Mouse (Mus musculus) forebrain, postnatal 0 days (tissue): ENCODE results near the gene Tmbim6. TPM values are rescaled to one million over a fixed set of nuclear protein-coding genes. Genes with fewer than 3 reads are reported as not detected.

Experiments
- ATAC-seq: fragments of 200-750 bp; cut with Nextera tagmentation; 2 replicates; pipeline ENCODE4 v1.8.0; 2017; ENCODE audit warnings: mild to moderate bottlenecking, moderate library complexity
- DNase-seq: peaks from one replicate; pipeline ENCODE4 v3.0.0-alpha.2; 2015
- H3K27ac ChIP-seq: fragments of 300-500 bp; sonication (generic); 2 replicates; pipeline ENCODE4 v1.5.1; 2014; ENCODE audit warnings: low read depth, mild to moderate bottlenecking, antibody characterized with exemption, low read length, moderate library complexity, mixed read lengths
- H3K27me3 ChIP-seq: fragments of 300-500 bp; sonication (generic); 2 replicates; pipeline ENCODE4 v1.6.1; 2014; ENCODE audit warnings: mild to moderate bottlenecking, low read length, mixed read lengths; ENCODE audit not compliant: insufficient read depth
- H3K36me3 ChIP-seq: fragments of 300-500 bp; sonication (generic); 2 replicates; pipeline ENCODE4 v1.6.1; 2014; ENCODE audit warnings: mild to moderate bottlenecking, moderate library complexity; ENCODE audit not compliant: insufficient read depth
- H3K4me1 ChIP-seq: fragments of 300-500 bp; sonication (generic); 2 replicates; pipeline ENCODE4 v1.6.1; 2014; ENCODE audit warnings: antibody characterized with exemption; ENCODE audit not compliant: insufficient read depth
- H3K4me2 ChIP-seq: fragments of 300-500 bp; sonication (generic); 2 replicates; pipeline ENCODE4 v1.6.1; 2014; ENCODE audit warnings: low read depth, mild to moderate bottlenecking, moderate library complexity
- H3K4me3 ChIP-seq: fragments of 300-500 bp; sonication (generic); 2 replicates; pipeline ENCODE4 v1.5.1; 2014; ENCODE audit warnings: low read depth, low read length, mixed read lengths
- H3K9ac ChIP-seq: fragments of 300-500 bp; sonication (generic); 2 replicates; pipeline ENCODE4 v1.6.1; 2014; ENCODE audit warnings: mild to moderate bottlenecking
- H3K9me3 ChIP-seq: fragments of 300-500 bp; sonication (generic); 2 replicates; pipeline ENCODE4 v1.6.1; 2016; ENCODE audit warnings: low read length
- CTCF ChIP-seq: sonication (generic); IDR thresholded peaks from 2 replicates; pipeline ENCODE4 v1.5.1; 2016; ENCODE audit warnings: antibody characterized with exemption, control low read depth, low read depth
- WGBS: fragments of 180-500 bp; shearing (Covaris S2); extraction: QIAGEN DNeasy Blood & Tissue Kit; methylation state at CpG from one replicate; pipeline ENCODE4 v1.1.7; 2014; 5-methylcytosine and 5-hydroxymethylcytosine counted together
- polyA plus RNA-seq: library from polyadenylated mRNA; unstranded; fragments of >200 nt; fragmentation: Nextera tagmentation; extraction: Ambion mirVana; gene quantifications from 2 replicates; pipeline ENCODE4 v1.2.1, GENCODE M21; 2015
- total RNA-seq: library from RNA; depleted of rRNA; stranded (reverse); fragments of >200 nt; gene quantifications from 2 replicates; pipeline ENCODE4 v1.2.3, GENCODE M21; 2014

The Tmbim6 gene
- total and polyA plus RNA-seq, 2 experiments from 2014 or later = 234 to 312 TPM

GRCm38 (mm10) chr15:99449131-99449750 is 56.6 kb downstream of the Tmbim6 start:
- no peak overlapping the region for H3K4me2 ChIP-seq
- H3K9me3 ChIP-seq = no peaks in the 10 kb centered on the region
- peak; percentile 22 for DNase-seq
- no peaks in the 10 kb centered on the region for H3K27me3 ChIP-seq
- H3K4me3 ChIP-seq = no peak overlapping the region
- peaks cover 6% of the 10 kb centered on the region; the same call in 1 of the 2 replicates for H3K36me3 ChIP-seq
- ATAC-seq = peak; percentile 81
- H3K27ac ChIP-seq = peak overlapping the region; percentile 45
- H3K4me1 ChIP-seq = no peaks in the 10 kb centered on the region
- TF ChIP-seq CTCF = no peak
- 41% methylated on average over 9 of the region's 9 CpGs for WGBS
- no peak overlapping the region for H3K9ac ChIP-seq

GRCm38 (mm10) chr15:99449751-99450280 is 57.1 kb downstream of the Tmbim6 start:
- ATAC-seq = no peak
- Histone ChIP-seq H3K9ac (no peak overlapping the region), H3K4me1 (0 out of 2 replicates have a peak, but pooled peaks cover under 1% of the 10 kb centered on the region), H3K36me3 (peaks cover 6% of the 10 kb centered on the region; the same call in 1 of the 2 replicates), H3K27me3 (no peaks in the 10 kb centered on the region), H3K4me3 (no peak overlapping the region), H3K9me3 (no peaks in the 10 kb centered on the region), H3K4me2 (no peak overlapping the region), H3K27ac (no peak overlapping the region)
- DNase-seq = no peak
- TF ChIP-seq CTCF = no peak
- WGBS = 90% methylated on average over 8 of the region's 8 CpGs

DNA sequence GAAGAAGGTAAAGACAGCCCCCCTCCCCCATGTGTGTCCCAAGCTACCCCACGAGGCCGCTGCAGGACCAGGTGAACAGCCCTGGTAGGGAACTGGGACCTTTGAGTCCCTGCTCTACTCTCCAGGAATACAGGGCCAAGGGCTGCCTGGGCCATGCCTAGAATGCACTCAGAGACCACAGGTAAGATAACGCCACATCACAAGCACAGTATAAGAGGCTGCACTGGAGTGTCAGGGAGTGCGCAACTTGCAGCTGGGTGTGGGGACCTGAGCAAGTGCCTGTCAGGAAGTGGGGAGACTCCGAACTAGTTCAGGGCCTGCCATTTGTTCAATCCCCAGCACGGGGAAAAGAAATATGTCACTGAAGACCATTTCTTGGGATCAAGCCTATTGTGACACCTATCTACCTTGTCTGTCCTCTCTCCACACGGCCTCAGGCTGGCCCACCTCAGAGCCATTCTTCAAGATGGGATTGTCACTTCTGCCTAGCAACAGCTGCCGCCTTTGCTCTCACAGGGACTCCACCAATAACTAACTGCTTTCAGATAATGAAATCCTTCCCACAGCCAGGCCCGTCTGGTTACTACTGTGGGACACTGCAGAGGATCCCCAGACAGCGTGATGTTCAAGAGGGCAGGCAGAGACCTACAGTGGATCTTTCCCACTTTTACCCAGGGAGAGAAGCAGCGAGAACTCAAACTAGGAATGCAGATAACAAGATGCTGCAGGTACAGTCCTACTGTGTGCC is 60.6 kb downstream of the Tmbim6 start:
- peaks cover 16% of the 10 kb centered on the region for H3K4me1 ChIP-seq

GRCm38 (mm10) chr15:99454585-99455279 is 62.0 kb downstream of the Tmbim6 start:
- no peak overlapping the region for H3K9ac ChIP-seq
- no peak overlapping the region for H3K4me3 ChIP-seq
- 48% methylated on average over 7 of the region's 7 CpGs for WGBS
- no peak overlapping the region for H3K4me2 ChIP-seq
- no peak for TF ChIP-seq CTCF
- ATAC-seq (no peak), DNase-seq (no peak)
- 0 out of 2 replicates have a peak overlapping the region, but pooled peaks have one; percentile 15 for H3K27ac ChIP-seq
- H3K9me3 ChIP-seq = no peaks in the 10 kb centered on the region
- H3K4me1 ChIP-seq = peaks cover 19% of the 10 kb centered on the region
- H3K27me3 ChIP-seq = no peaks in the 10 kb centered on the region
- peaks cover 6% of the 10 kb centered on the region; the same call in 1 of the 2 replicates for H3K36me3 ChIP-seq

More for the DNA sequence above, 60.6 kb downstream of the Tmbim6 start:
- no peak for TF ChIP-seq CTCF
- H3K27me3 ChIP-seq = no peaks in the 10 kb centered on the region
- no peaks in the 10 kb centered on the region for H3K9me3 ChIP-seq
- ATAC-seq = no peak
- peaks cover 6% of the 10 kb centered on the region; the same call in 1 of the 2 replicates for H3K36me3 ChIP-seq
- no peak overlapping the region for H3K4me3 ChIP-seq
- H3K27ac ChIP-seq = no peak overlapping the region
- DNase-seq = no peak
- 78% methylated on average over 11 of the region's 11 CpGs for WGBS
- no peak overlapping the region for H3K9ac ChIP-seq
- H3K4me2 ChIP-seq = no peak overlapping the region

DNA sequence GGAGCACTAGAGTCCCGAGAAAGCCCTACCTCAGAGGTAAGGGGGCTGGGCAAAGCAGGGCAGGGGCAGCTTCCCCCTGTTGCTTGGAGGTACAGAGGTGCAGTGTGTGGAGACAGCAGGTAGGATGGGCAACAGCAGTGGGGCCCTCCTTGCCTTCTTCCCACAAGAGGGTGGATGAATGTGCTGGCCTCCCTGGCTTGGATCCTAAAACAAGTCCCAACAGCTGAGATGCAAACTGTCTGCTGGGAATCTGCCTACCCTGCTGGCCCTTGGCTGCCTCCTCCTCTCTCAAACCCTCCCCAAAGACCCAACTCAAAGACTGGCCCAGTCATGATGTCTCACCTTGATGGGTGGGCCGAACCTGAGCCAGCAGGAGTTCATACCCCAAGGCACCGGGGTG is 62.7 kb downstream of the Tmbim6 start:
- peaks cover 19% of the 10 kb centered on the region for H3K4me1 ChIP-seq
- H3K9ac ChIP-seq = no peak overlapping the region
- no peaks in the 10 kb centered on the region for H3K9me3 ChIP-seq
- H3K27ac ChIP-seq = no peak overlapping the region
- H3K4me2 ChIP-seq = peak overlapping the region; percentile 81; the same call in 1 of the 2 replicates
- no peak for TF ChIP-seq CTCF
- 77% methylated on average over 3 of the region's 3 CpGs for WGBS
- DNase-seq (no peak), ATAC-seq (no peak)
- peaks cover 6% of the 10 kb centered on the region; the same call in 1 of the 2 replicates for H3K36me3 ChIP-seq
- H3K4me3 ChIP-seq = no peak overlapping the region
- H3K27me3 ChIP-seq = no peaks in the 10 kb centered on the region

- H3K9ac ChIP-seq = peak overlapping the region; percentile 76
- WGBS = 10% methylated on average over 7 of the region's 7 CpGs
- H3K9me3 ChIP-seq = no peaks in the 10 kb centered on the region
- no peaks in the 10 kb centered on the region for H3K27me3 ChIP-seq
- peak overlapping the region; percentile 89 for H3K27ac ChIP-seq
- peak overlapping the region; percentile 94 for H3K4me3 ChIP-seq
- TF ChIP-seq CTCF = no peak
- peak; percentile 54 for DNase-seq
- peak overlapping the region; percentile 81 for H3K4me2 ChIP-seq
- peaks cover 19% of the 10 kb centered on the region for H3K4me1 ChIP-seq
- H3K36me3 ChIP-seq = peaks cover 6% of the 10 kb centered on the region; the same call in 1 of the 2 replicates
- ATAC-seq = no peak
Measured at GRCm38 (mm10) chr15:99456338-99456962, 63.8 kb downstream of the Tmbim6 start.
